In the genomic region with DNA sequence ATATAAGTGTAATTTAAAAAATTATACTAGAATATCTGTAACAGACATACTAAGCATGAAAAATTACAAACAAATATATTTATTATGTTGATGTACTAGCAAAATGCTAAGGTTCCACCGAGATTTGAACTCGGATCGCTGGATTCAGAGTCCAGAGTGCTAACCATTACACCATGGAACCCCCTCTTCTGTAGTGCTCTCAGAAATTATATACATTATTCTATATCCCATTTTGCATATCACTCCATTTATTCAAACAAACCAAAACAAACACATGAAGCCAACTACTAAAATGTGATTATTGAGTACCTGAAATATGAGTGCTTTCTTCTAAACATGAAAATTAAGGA, we compare ENCODE assay signal across 8 mouse cellular contexts. TPM values are rescaled to one million over a fixed set of nuclear protein-coding genes. Genes with fewer than 3 reads are reported as not detected.
DNase-seq lines count a peak whose midpoint lies in the region; ATAC-seq and TF ChIP-seq lines count a peak whose summit lies in the region.

No protein-coding gene starts in this region.

- peak; percentile 64 for DNase-seq in thymus, adult 2 months
- no peak for DNase-seq in thymus, adult 18-20 months
- peak; percentile 68 to 80 for DNase-seq in cerebellum, postnatal 25 days
- no peak for DNase-seq in urinary bladder, postnatal 10 days (ENCODE audit: low spot score)

- no peak overlapping the region for H3K9ac ChIP-seq in heart, embryonic 13.5 days
- H3K9ac ChIP-seq in kidney, embryonic 16.5 days (replicated peaks; ENCODE audit: low read length) = no peak overlapping the region
- H3K9ac ChIP-seq in liver, embryonic 16.5 days (ENCODE audit: low read depth, low read length) = no peak overlapping the region
- H3K9ac ChIP-seq in neural tube, embryonic 13.5 days = no peak overlapping the region

- H3K9me3 ChIP-seq in heart, embryonic 13.5 days = no peaks in the 10 kb centered on the region
- no peaks in the 10 kb centered on the region for H3K9me3 ChIP-seq in kidney, embryonic 16.5 days (ENCODE audit: low read length)
- H3K9me3 ChIP-seq in liver, embryonic 16.5 days (replicated peaks; ENCODE audit: control insufficient read depth, low read length) = no peaks in the 10 kb centered on the region
- H3K9me3 ChIP-seq in neural tube, embryonic 13.5 days = no peaks in the 10 kb centered on the region

- no peak for TF ChIP-seq POLR2A in thymus, adult 2 months (IDR thresholded peaks at IDR 0.05; ENCODE audit: control insufficient read depth, extremely low read depth, insufficient read depth, low read length, poor library complexity)

- H3K27me3 ChIP-seq in thymus, adult 2 months (ENCODE audit: control insufficient read depth, insufficient read depth, low read length) = peaks cover 13% of the 10 kb centered on the region
- 0 out of 2 replicates have a peak, but pooled peaks cover 7% of the 10 kb centered on the region for H3K27me3 ChIP-seq in heart, embryonic 13.5 days (replicated peaks)
- no peaks in the 10 kb centered on the region for H3K27me3 ChIP-seq in kidney, embryonic 16.5 days (ENCODE audit: insufficient read depth, low read length)
- H3K27me3 ChIP-seq in liver, embryonic 16.5 days (ENCODE audit: control insufficient read depth, insufficient read depth, low read depth, low read length) = peaks cover 37% of the 10 kb centered on the region
- H3K27me3 ChIP-seq in neural tube, embryonic 13.5 days = peaks cover 30% of the 10 kb centered on the region

- peaks cover 36% of the 10 kb centered on the region for H3K4me1 ChIP-seq in thymus, adult 2 months (replicated peaks; ENCODE audit: control insufficient read depth, insufficient read depth, low read length)
- H3K4me1 ChIP-seq in heart, embryonic 13.5 days = peaks cover 47% of the 10 kb centered on the region
- peaks cover 21% of the 10 kb centered on the region for H3K4me1 ChIP-seq in kidney, embryonic 16.5 days (ENCODE audit: insufficient read depth, low read length)
- H3K4me1 ChIP-seq in liver, embryonic 16.5 days (ENCODE audit: control insufficient read depth, low read depth, low read length) = peaks cover 50% of the 10 kb centered on the region
- peaks cover 40% of the 10 kb centered on the region for H3K4me1 ChIP-seq in neural tube, embryonic 13.5 days (replicated peaks)

- no peak overlapping the region for H3K27ac ChIP-seq in thymus, adult 2 months (ENCODE audit: control insufficient read depth, insufficient read depth, low read length)
- no peak overlapping the region; the same call in 1 of the 2 replicates for H3K27ac ChIP-seq in heart, embryonic 13.5 days (replicated peaks)
- H3K27ac ChIP-seq in kidney, embryonic 16.5 days (ENCODE audit: low read length) = no peak overlapping the region
- no peak overlapping the region; the same call in 1 of the 2 replicates for H3K27ac ChIP-seq in liver, embryonic 16.5 days (ENCODE audit: low read length)
- no peak overlapping the region for H3K27ac ChIP-seq in neural tube, embryonic 13.5 days (replicated peaks)

- no peak for TF ChIP-seq CTCF in thymus, adult 2 months (IDR thresholded peaks at IDR 0.05; ENCODE audit: borderline replicate concordance, control insufficient read depth, extremely low read depth, insufficient read depth, low read length, poor library complexity)

- 0% methylated on average over 3 of the region's 3 CpGs for WGBS in thymus, adult 2 months
- 0% methylated on average over 3 of the region's 3 CpGs for WGBS in heart, embryonic 13.5 days
- WGBS in kidney, embryonic 16.5 days = 0% methylated on average over 3 of the region's 3 CpGs
- under 1% methylated on average over 3 of the region's 3 CpGs for WGBS in liver, embryonic 16.5 days (ENCODE audit: insufficient replicate concordance)
- 0% methylated on average over 3 of the region's 3 CpGs for WGBS in neural tube, embryonic 13.5 days

- no peak for ATAC-seq in heart, embryonic 13.5 days (ENCODE audit: extremely low read depth, insufficient number of reproducible peaks, low FRiP score, low TSS enrichment)
- peak; percentile 37; the same call in 1 of the 2 replicates for ATAC-seq in kidney, embryonic 16.5 days (ENCODE audit: low FRiP score, low TSS enrichment)
- ATAC-seq in liver, embryonic 16.5 days (ENCODE audit: low read depth) = peak; percentile 47
- peak; percentile 57 for ATAC-seq in neural tube, embryonic 13.5 days (ENCODE audit: low read depth)

- no peaks in the 10 kb centered on the region for H3K36me3 ChIP-seq in thymus, adult 2 months (ENCODE audit: control insufficient read depth, insufficient read depth, low read length)
- H3K36me3 ChIP-seq in heart, embryonic 13.5 days = no peaks in the 10 kb centered on the region
- no peaks in the 10 kb centered on the region for H3K36me3 ChIP-seq in kidney, embryonic 16.5 days (ENCODE audit: insufficient read depth, low read length)
- H3K36me3 ChIP-seq in liver, embryonic 16.5 days (ENCODE audit: control insufficient read depth, insufficient read depth) = no peaks in the 10 kb centered on the region
- H3K36me3 ChIP-seq in neural tube, embryonic 13.5 days = no peaks in the 10 kb centered on the region

- H3K4me2 ChIP-seq in heart, embryonic 13.5 days = peak overlapping the region; percentile 98
- peak overlapping the region; percentile 88 for H3K4me2 ChIP-seq in kidney, embryonic 16.5 days (replicated peaks; ENCODE audit: low read depth, low read length)
- H3K4me2 ChIP-seq in liver, embryonic 16.5 days (ENCODE audit: low read depth, low read length) = peak overlapping the region; percentile 95
- H3K4me2 ChIP-seq in neural tube, embryonic 13.5 days = peak overlapping the region; percentile 98

- H3K4me3 ChIP-seq in thymus, adult 2 months (ENCODE audit: control insufficient read depth, insufficient read depth, low read length) = no peak overlapping the region
- peak overlapping the region; percentile 89 for H3K4me3 ChIP-seq in heart, embryonic 13.5 days
- H3K4me3 ChIP-seq in kidney, embryonic 16.5 days (ENCODE audit: low read length) = peak overlapping the region; percentile 58; the same call in 1 of the 2 replicates
- H3K4me3 ChIP-seq in liver, embryonic 16.5 days (ENCODE audit: low read depth, low read length) = no peak overlapping the region
- peak overlapping the region; percentile 84; the same call in 1 of the 2 replicates for H3K4me3 ChIP-seq in neural tube, embryonic 13.5 days

RNA-seq across cellular contexts. Expression of a gene that starts 1.2 kb away (rescaled TPM):
- polyA plus RNA-seq in thymus, adult 2 months (2012; rRNA removed) = 2.0 and 2.5 TPM in 2 replicates
- polyA plus RNA-seq in heart, embryonic 13.5 days (2015; fragmentation: Nextera tagmentation; extraction: Ambion mirVana) = 0.13 and 0.14 TPM in 2 replicates
- 0.32 and 0.76 TPM in 2 replicates for polyA plus RNA-seq in kidney, embryonic 16.5 days (2015; fragmentation: Nextera tagmentation; extraction: Ambion mirVana)
- 0.09 and 0.39 TPM in 2 replicates for polyA plus RNA-seq in liver, embryonic 16.5 days (2015; fragmentation: Nextera tagmentation; extraction: Ambion mirVana)
- 0.59 and 1.2 TPM in 2 replicates for polyA plus RNA-seq in neural tube, embryonic 13.5 days (2015; fragmentation: Nextera tagmentation; extraction: Ambion mirVana)

RNA-seq across cellular contexts. Expression of a gene that starts 2.1 kb away (rescaled TPM):
- polyA plus RNA-seq in thymus, adult 2 months (2012; rRNA removed) = 0.65 and 1.3 TPM in 2 replicates
- 0.41 and 0.60 TPM in 2 replicates for polyA plus RNA-seq in heart, embryonic 13.5 days (2015; fragmentation: Nextera tagmentation; extraction: Ambion mirVana)
- 0.33 and 0.42 TPM in 2 replicates for polyA plus RNA-seq in kidney, embryonic 16.5 days (2015; fragmentation: Nextera tagmentation; extraction: Ambion mirVana)
- 0.07 TPM in 1 of 2 replicates, not detected in the other for polyA plus RNA-seq in liver, embryonic 16.5 days (2015; fragmentation: Nextera tagmentation; extraction: Ambion mirVana)
- 0.18 and 0.32 TPM in 2 replicates for polyA plus RNA-seq in neural tube, embryonic 13.5 days (2015; fragmentation: Nextera tagmentation; extraction: Ambion mirVana)

RNA-seq across cellular contexts. Expression of a gene that starts 4.3 kb away (rescaled TPM):
- polyA plus RNA-seq in thymus, adult 2 months (2012; rRNA removed) = 0.69 and 1.1 TPM in 2 replicates
- 0.47 and 0.67 TPM in 2 replicates for polyA plus RNA-seq in heart, embryonic 13.5 days (2015; fragmentation: Nextera tagmentation; extraction: Ambion mirVana)
- polyA plus RNA-seq in kidney, embryonic 16.5 days (2015; fragmentation: Nextera tagmentation; extraction: Ambion mirVana) = 0.39 and 0.51 TPM in 2 replicates
- polyA plus RNA-seq in liver, embryonic 16.5 days (2015; fragmentation: Nextera tagmentation; extraction: Ambion mirVana) = 0.06 and 0.07 TPM in 2 replicates
- polyA plus RNA-seq in neural tube, embryonic 13.5 days (2015; fragmentation: Nextera tagmentation; extraction: Ambion mirVana) = 0.61 TPM in 1 of 2 replicates, not detected in the other

RNA-seq across cellular contexts. Expression of a gene that starts 29.5 kb away (rescaled TPM):
- polyA plus RNA-seq in thymus, adult 2 months (2012; rRNA removed) = 28.0 and 29.6 TPM in 2 replicates
- 8.6 and 9.0 TPM in 2 replicates for polyA plus RNA-seq in heart, embryonic 13.5 days (2015; fragmentation: Nextera tagmentation; extraction: Ambion mirVana)
- 11.4 and 15.6 TPM in 2 replicates for polyA plus RNA-seq in kidney, embryonic 16.5 days (2015; fragmentation: Nextera tagmentation; extraction: Ambion mirVana)
- polyA plus RNA-seq in liver, embryonic 16.5 days (2015; fragmentation: Nextera tagmentation; extraction: Ambion mirVana) = 6.9 and 8.5 TPM in 2 replicates
- 8.0 and 8.4 TPM in 2 replicates for polyA plus RNA-seq in neural tube, embryonic 13.5 days (2015; fragmentation: Nextera tagmentation; extraction: Ambion mirVana)

RNA-seq across cellular contexts. Expression of a gene that starts 32.3 kb away (rescaled TPM):
- 1.00 and 1.1 TPM in 2 replicates for polyA plus RNA-seq in thymus, adult 2 months (2012; rRNA removed)
- not detected in 2 replicates for polyA plus RNA-seq in heart, embryonic 13.5 days (2015; fragmentation: Nextera tagmentation; extraction: Ambion mirVana)
- polyA plus RNA-seq in kidney, embryonic 16.5 days (2015; fragmentation: Nextera tagmentation; extraction: Ambion mirVana) = 0.30 and 0.41 TPM in 2 replicates
- not detected in 2 replicates for polyA plus RNA-seq in liver, embryonic 16.5 days (2015; fragmentation: Nextera tagmentation; extraction: Ambion mirVana)
- polyA plus RNA-seq in neural tube, embryonic 13.5 days (2015; fragmentation: Nextera tagmentation; extraction: Ambion mirVana) = 0.22 and 0.23 TPM in 2 replicates

Comparison
In these comparisons a context has a peak if more than half of its experiments do, and no peak if none do; other contexts are left out.
1. DNase-seq: peak in thymus, adult 2 months (single experiment) and cerebellum, postnatal 25 days (2 of 2); none in thymus, adult 18-20 months (0 of 2) and urinary bladder, postnatal 10 days (single experiment).
2. H3K4me3 ChIP-seq: peak in heart, embryonic 13.5 days (single experiment), kidney, embryonic 16.5 days (single experiment) and neural tube, embryonic 13.5 days (single experiment); none in thymus, adult 2 months (single experiment) and liver, embryonic 16.5 days (single experiment).
3. Peak in every context shown above with its lines, with median percentiles within 50 percentile points of each other: H3K4me2 ChIP-seq.